Mouse (Mus musculus): Measurements from ENCODE around the gene Maml3.

Gene Maml3

GRCm38 (mm10) chr3:51728456-51728855 is 376.4 kb downstream of the Maml3 start:
- no peak for DNase-seq

DNA sequence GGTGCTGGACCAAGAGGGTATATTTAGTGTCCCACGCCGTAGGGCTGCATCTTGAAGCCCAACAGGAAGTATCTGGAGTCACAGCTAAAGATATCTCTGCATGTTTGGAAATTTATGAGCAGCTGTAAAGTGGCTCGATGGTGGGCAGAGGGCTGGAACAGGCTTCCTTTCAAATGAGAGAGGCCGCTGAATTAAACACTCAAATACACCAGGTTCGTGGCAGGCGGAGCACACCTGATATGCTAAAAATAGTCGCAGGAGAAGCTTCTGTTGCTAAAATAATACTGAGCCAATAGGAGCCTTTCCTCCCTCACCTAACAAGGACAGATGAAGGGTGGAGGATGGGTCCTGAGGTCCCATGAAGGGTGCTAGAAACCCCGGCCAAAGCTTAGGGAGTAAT is 376.9 kb downstream of the Maml3 start:
- peak; percentile 38 for DNase-seq

GRCm38 (mm10) chr3:51727487-51727886 is 377.4 kb downstream of the Maml3 start:
- DNase-seq, result no peak

DNA sequence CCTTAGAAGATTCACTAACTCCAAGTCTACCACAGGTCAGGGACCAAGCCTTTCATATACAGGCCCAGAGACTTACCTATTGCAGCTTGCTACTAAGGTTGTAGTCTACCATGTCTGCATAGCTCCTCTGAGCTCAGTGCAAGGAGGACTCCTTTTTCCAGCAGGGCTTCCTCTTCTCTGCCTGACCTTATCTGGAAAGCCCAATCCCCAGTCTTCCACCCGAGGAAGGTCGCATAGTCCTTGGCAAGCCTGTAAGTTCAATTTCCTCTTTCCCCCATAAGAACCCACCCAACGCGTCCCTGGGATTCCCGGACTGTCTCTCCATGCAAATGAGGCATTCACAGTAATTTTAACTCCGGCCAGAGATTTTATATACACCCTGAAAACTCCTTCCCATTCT is 378.6 kb downstream of the Maml3 start:
- DNase-seq, result no peak

GRCm38 (mm10) chr3:51719982-51720381 is 384.9 kb downstream of the Maml3 start:
- DNase-seq, result no peak

- no peak for DNase-seq
Measured at GRCm38 (mm10) chr3:51719373-51719772, 385.5 kb downstream of the Maml3 start.

DNA sequence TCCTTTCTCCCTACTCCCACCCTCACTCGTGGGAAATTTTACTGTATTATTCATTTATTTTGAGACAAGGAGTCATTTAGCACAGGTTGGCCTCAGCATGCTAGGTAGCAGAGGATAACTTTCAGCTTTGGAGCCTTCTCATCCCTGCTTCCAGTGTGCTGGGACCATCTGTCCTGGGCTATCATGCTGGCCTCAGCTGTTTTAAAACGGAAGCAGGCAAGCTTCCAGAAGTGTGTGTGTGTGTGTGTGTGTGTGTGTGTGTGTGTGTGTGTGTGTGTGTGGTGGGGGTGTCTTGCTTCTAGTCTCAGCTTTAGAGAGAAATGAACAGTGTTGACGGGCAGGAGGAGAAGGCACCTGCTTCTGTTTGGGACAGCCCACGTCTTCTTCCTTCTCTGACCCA is 387.0 kb downstream of the Maml3 start:
- DNase-seq, result no peak

GRCm38 (mm10) chr3:51717455-51717854 is 387.4 kb downstream of the Maml3 start:
- DNase-seq, result no peak

- DNase-seq, result no peak
Measured at GRCm38 (mm10) chr3:51714469-51714868, 390.4 kb downstream of the Maml3 start.

DNA sequence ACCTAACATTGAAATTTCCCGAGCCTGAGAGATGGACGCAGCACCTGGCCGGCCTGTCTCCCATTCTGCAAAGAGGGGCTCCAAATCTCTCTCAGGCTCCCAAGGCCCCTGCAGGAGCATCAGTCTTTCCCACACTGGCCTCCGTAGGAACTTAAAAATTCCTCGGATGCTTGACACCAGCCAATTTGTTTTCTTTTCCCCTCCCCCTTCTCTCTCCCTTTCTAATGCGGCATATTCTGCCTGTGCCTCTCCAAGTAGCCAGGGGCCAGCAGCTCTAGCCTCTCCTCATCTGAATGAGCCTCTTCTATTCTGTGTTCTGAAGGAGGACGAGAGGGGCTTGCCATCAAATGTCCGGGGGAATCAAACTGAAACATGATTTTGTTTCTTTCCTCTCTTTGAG is 391.6 kb downstream of the Maml3 start:
- DNase-seq, result no peak

- no peak for DNase-seq
Measured at GRCm38 (mm10) chr3:51712382-51712781, 392.5 kb downstream of the Maml3 start.

DNA sequence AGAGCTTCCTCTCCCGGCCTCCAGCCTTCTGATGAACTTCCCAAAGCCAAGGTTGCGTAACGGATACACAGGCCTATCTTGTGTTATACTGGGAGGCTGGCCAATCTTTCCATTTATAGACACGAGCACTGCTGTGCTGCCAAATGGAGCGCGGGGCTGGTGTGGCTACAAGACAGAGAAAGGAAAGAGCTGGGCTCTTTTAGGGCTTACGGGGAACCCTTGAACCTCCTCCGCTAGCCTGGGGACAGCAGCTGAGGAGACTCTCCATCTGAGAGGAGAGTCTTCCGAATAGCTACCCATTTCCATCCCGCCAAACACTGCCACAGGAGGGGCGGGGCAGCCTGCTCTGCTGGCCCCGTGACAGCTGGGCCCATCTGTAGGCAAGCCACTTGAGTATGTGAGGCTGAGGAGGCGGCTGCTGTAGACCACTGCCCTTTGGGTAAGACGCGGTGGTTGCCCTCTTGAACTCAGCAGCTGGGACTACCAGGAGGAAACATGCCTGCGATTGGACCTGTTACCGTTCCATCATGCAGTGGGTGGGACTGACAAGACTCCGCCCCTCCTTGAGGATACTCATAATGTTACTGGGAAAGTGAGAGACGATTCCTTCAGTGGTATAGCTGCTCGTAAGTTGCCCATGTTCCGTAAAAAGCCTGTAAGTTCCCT is 396.0 kb downstream of the Maml3 start:
- DNase-seq, result peak; percentile 86

- no peak for DNase-seq
Measured at GRCm38 (mm10) chr3:51708375-51708745, 396.5 kb downstream of the Maml3 start.

DNA sequence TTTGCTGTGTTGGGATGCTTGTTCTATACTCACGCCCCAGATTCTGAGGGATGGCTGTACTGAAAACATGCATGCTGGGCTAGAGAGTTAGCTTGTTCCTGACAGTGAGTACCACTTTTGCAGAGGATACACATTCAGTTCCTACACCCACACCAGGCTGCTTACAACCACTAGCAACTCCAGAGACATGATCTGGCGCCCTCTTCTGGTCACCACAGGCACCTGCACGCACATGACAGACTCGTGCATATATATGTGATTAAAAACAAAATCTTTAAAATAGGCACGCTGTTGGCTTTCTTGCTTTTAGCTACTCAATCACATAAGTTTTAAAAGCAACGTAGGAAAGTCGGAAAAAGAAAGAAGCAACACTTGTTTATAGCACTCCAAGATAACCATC is 399.7 kb downstream of the Maml3 start:
- DNase-seq, result no peak

DNA sequence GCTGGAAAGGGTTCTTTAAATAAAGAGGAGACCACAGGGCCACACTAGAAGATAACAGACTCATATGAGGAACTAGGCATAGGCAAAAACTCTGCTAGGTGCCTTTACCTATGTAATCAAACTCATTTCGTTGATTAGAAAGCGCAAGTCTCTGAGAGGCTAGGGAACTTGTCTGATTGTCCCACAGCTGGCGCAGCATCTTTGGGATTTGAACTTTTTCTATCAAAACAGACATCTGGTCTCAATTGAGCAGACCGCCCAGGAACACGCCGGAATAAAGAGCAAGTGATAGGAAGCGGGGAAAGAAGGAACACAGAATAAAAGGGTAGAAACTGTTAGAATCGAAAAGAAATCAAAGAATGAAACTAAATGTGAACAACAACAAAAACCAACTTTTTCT is 401.4 kb downstream of the Maml3 start:
- no peak for DNase-seq

DNA sequence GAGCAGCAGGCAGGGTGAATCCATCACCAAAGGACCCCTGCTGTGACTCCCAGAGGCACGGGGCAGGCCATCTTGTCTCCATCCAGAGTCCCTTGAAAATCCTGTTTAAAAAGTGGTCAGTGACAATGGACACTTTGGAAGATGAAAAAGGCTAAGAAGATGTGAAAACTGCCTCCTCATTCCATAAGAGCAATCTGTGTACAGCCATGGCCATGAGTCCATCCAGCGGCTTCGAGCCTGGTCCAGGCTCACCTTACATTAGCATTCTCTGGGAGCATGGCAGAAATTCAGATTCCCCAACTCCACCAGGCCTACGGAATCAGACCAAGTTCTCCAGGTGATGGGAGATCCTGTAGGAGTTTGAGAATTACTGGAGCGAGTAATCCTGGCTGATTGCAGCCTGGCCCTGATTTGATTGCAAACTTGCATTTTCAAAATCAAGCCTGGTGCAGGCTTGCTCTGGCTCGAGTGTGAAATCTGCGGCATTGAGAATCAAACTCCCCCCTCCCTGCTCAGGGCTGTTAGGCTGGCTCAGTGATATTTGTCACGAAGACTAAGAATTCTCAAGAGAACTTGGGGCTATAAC is 402.1 kb downstream of the Maml3 start:
- no peak for DNase-seq

DNA sequence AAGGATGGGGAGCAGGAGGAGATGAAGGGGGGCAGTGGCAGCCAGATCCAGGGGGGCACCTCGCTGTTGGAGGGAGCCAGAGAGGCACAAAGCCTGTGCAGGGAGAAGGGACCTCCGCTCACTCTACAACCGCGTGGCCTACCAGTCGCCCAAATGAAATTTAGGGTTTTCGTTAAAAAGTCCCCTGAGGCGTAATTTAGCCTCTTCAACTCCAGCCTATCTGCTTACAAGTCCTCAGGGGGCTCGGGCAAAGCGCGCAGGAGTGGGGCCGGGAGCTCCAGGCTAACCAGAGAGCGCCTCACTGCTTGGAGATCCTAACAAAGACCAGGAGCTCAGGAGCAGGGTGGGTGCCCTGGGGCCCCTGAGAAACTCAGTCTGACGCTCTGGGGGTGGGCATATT is 402.9 kb downstream of the Maml3 start:
- DNase-seq, result no peak

- peak; percentile 43 for DNase-seq
Measured at GRCm38 (mm10) chr3:51701281-51701751, 403.6 kb downstream of the Maml3 start.

- peak; percentile 18 for DNase-seq
Measured at GRCm38 (mm10) chr3:51700731-51701280, 404.1 kb downstream of the Maml3 start.

DNA sequence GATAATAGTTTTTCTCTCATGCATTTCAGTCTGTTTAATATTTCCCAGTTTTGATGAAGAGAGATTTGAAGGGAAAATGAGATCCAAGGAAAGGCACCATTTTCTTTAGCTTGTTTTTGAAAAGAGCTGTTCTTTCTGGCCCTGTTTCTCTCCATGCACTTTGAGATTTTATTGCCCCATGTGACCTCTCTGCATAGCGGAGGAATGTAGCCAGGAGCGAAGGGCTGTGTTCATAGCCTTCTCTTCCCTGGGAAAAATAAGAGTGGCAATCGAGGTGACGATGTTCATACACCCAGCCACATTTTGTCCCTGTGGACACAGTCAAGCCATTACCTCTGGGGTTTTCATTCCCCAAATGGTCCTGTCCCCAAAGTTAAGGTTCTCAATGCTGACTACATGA is 404.8 kb downstream of the Maml3 start:
- peak; percentile 30 for DNase-seq

- DNase-seq, result no peak
Measured at GRCm38 (mm10) chr3:51697931-51698330, 406.9 kb downstream of the Maml3 start.

DNA sequence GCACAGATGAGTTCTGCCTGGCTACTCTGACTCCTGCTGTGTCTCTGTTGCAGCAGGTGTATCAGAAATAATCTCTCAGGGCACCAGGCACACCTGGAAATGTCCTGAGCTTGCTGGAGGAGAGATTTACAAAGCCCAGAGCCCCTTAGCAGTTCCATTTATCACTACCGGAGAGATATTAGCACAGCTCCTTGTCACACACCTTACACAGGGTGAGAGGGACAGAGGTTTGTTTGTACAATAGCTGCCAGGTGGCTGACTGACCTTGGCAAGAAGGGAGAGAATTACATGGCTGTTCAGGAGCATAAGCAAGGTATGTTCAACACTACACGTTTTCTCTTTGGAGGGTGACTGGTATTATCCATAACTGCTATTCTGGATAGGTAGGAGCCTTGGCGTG is 409.2 kb downstream of the Maml3 start:
- no peak for DNase-seq

DNA sequence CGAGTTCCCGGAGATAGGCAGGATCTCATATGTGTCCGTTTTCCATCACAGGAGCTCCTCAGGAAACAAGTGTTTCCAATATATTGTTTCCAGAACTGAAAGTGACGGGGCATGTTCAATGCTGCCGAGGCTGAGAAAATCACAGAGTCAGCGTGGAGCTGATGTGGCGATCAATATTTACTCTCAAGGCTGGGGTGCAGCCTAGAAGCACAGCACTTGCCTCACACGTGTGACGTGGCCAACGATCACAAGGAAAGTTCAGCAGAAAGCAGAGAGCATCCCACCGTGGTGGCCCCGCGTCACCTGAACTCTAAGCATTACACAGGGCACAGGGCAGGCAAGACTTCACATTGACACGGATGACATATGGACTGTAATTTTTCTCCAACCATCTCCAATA is 410.3 kb downstream of the Maml3 start:
- no peak for DNase-seq

GRCm38 (mm10) chr3:51693196-51693595 is 411.7 kb downstream of the Maml3 start:
- DNase-seq, result no peak

GRCm38 (mm10) chr3:51688725-51689124 is 416.2 kb downstream of the Maml3 start:
- DNase-seq, result no peak

Data from kidney, adult 9 months (tissue).